Mouse (Mus musculus) lung, postnatal 0 days (tissue): ENCODE data around the gene Adam12. TPM values are rescaled to one million over a fixed set of nuclear protein-coding genes. Genes with fewer than 3 reads are reported as not detected.
A peak's percentile ranks its signal among the peaks of the same experiment; 100 is the strongest.

Source experiments
- ATAC-seq: fragments of 200-750 bp; cut with Nextera tagmentation; 2 replicates; pipeline ENCODE4 v1.8.0; 2017; ENCODE audit warnings: moderate library complexity
- DNase-seq: peaks from one replicate; pipeline ENCODE4 v3.0.0-alpha.2; 2016; ENCODE audit warnings: low spot score
- H3K27ac ChIP-seq: fragments of 300-500 bp; sonication (generic); 2 replicates; pipeline ENCODE4 v1.5.1; 2014; ENCODE audit warnings: antibody characterized with exemption, mild to moderate bottlenecking, low read length, mixed read lengths
- H3K27me3 ChIP-seq: fragments of 300-500 bp; sonication (generic); replicated peaks from 2 replicates; pipeline ENCODE4 v1.6.1; 2014; ENCODE audit warnings: low read length, mixed read lengths; ENCODE audit not compliant: insufficient read depth
- H3K36me3 ChIP-seq: fragments of 300-500 bp; sonication (generic); 2 replicates; pipeline ENCODE4 v1.6.1; 2014; ENCODE audit warnings: low read length, mixed read lengths; ENCODE audit not compliant: insufficient read depth
- H3K4me1 ChIP-seq: fragments of 300-500 bp; sonication (generic); 2 replicates; pipeline ENCODE4 v1.6.1; 2014; ENCODE audit warnings: antibody characterized with exemption, low read depth, low read length, mixed read lengths; ENCODE audit not compliant: insufficient read depth
- H3K4me2 ChIP-seq: fragments of 300-500 bp; sonication (generic); replicated peaks from 2 replicates; pipeline ENCODE4 v1.6.1; 2014; ENCODE audit warnings: low read depth, mild to moderate bottlenecking, low read length, moderate library complexity, mixed read lengths
- H3K4me3 ChIP-seq: fragments of 300-500 bp; sonication (generic); 2 replicates; pipeline ENCODE4 v1.5.1; 2014; ENCODE audit warnings: low read depth, low read length
- H3K9ac ChIP-seq: fragments of 300-500 bp; sonication (generic); replicated peaks from 2 replicates; pipeline ENCODE4 v1.6.1; 2014; ENCODE audit warnings: low read depth, mild to moderate bottlenecking
- H3K9me3 ChIP-seq: fragments of 300-500 bp; sonication (generic); 2 replicates; pipeline ENCODE4 v1.6.1; 2016; ENCODE audit warnings: low read length, mixed read lengths
- CTCF ChIP-seq: IDR thresholded peaks from 2 replicates; pipeline ENCODE4 v1.5.1; 2016; ENCODE audit warnings: antibody characterized with exemption, mild to moderate bottlenecking
- EP300 ChIP-seq: IDR thresholded peaks from 2 replicates; pipeline ENCODE4 v1.6.1; 2016; ENCODE audit warnings: antibody characterized with exemption, mild to moderate bottlenecking, control low read depth
- WGBS: fragments of 180-500 bp; shearing (Covaris S2); extraction: QIAGEN DNeasy Blood & Tissue Kit; methylation state at CpG from one replicate; pipeline ENCODE4 v1.1.7; 2014; 5-methylcytosine and 5-hydroxymethylcytosine counted together
- polyA plus RNA-seq: library from polyadenylated mRNA; unstranded; fragments of >200 nt; fragmentation: Nextera tagmentation; extraction: Ambion mirVana; gene quantifications from 2 replicates; pipeline ENCODE4 v1.2.1, GENCODE M21; 2015

The Adam12 gene
- polyA plus RNA-seq, 1 experiment from 2014 or later, result 2.5 TPM

GRCm38 (mm10) chr7:134113829-134114228 lies 118.1 kb downstream of the Adam12 start:
- Histone ChIP-seq H3K4me3 (no peak overlapping the region), H3K27ac (no peak overlapping the region)
- 72% methylated on average over 6 of the region's 6 CpGs for WGBS

GRCm38 (mm10) chr7:134110116-134110515 lies 121.8 kb downstream of the Adam12 start:
- peak; percentile 44 for DNase-seq
- 53% methylated on average over 1 of the region's 1 CpGs for WGBS
- no peak overlapping the region for H3K27ac ChIP-seq

More at GRCm38 (mm10) chr7:134113829-134114228, 118.1 kb downstream of the Adam12 start:
- Histone ChIP-seq H3K36me3 (no peaks in the 10 kb centered on the region), H3K4me2 (no peak overlapping the region), H3K9me3 (no peaks in the 10 kb centered on the region), H3K4me1 (peaks cover 3% of the 10 kb centered on the region; the same call in 1 of the 2 replicates), H3K27me3 (no peaks in the 10 kb centered on the region), H3K9ac (no peak overlapping the region)
- TF ChIP-seq CTCF (no peak), EP300 (no peak)
- no peak for DNase-seq
- ATAC-seq, result no peak

GRCm38 (mm10) chr7:134107849-134108248 lies 124.1 kb downstream of the Adam12 start:
- Histone ChIP-seq H3K27ac (no peak overlapping the region), H3K9me3 (no peaks in the 10 kb centered on the region), H3K4me1 (no peaks in the 10 kb centered on the region), H3K9ac (no peak overlapping the region), H3K36me3 (no peaks in the 10 kb centered on the region), H3K27me3 (no peaks in the 10 kb centered on the region), H3K4me3 (no peak overlapping the region), H3K4me2 (no peak overlapping the region)
- 73% methylated on average over 3 of the region's 3 CpGs for WGBS
- DNase-seq (no peak), ATAC-seq (no peak)
- TF ChIP-seq CTCF (no peak), EP300 (no peak)

More at GRCm38 (mm10) chr7:134110116-134110515, 121.8 kb downstream of the Adam12 start:
- H3K9ac ChIP-seq, result no peak overlapping the region
- no peaks in the 10 kb centered on the region; the same call in 1 of the 2 replicates for H3K4me1 ChIP-seq
- H3K27me3 ChIP-seq, result no peaks in the 10 kb centered on the region
- no peak for TF ChIP-seq CTCF
- TF ChIP-seq EP300, result no peak; the same call in 1 of the 2 replicates
- H3K4me2 ChIP-seq, result no peak overlapping the region
- H3K36me3 ChIP-seq, result no peaks in the 10 kb centered on the region
- no peak overlapping the region for H3K4me3 ChIP-seq
- no peak for ATAC-seq
- H3K9me3 ChIP-seq, result no peaks in the 10 kb centered on the region

- H3K4me3 ChIP-seq, result no peak overlapping the region
- DNase-seq (no peak), ATAC-seq (no peak)
- no peaks in the 10 kb centered on the region for H3K27me3 ChIP-seq
- H3K4me2 ChIP-seq, result no peak overlapping the region
- no peaks in the 10 kb centered on the region for H3K9me3 ChIP-seq
- H3K27ac ChIP-seq, result no peak overlapping the region
- no peaks in the 10 kb centered on the region for H3K36me3 ChIP-seq
- no peak overlapping the region for H3K9ac ChIP-seq
- 17% methylated on average over 4 of the region's 4 CpGs for WGBS
- TF ChIP-seq EP300, result no peak
- TF ChIP-seq CTCF, result no peak
- peaks cover 4% of the 10 kb centered on the region; the same call in 1 of the 2 replicates for H3K4me1 ChIP-seq
Observed at GRCm38 (mm10) chr7:134099010-134099409, 132.9 kb downstream of the Adam12 start.

- no peak overlapping the region for H3K9ac ChIP-seq
- no peaks in the 10 kb centered on the region for H3K36me3 ChIP-seq
- ATAC-seq (no peak), DNase-seq (no peak)
- WGBS, result 96% methylated on average over 2 of the region's 2 CpGs
- no peak overlapping the region for H3K4me3 ChIP-seq
- no peaks in the 10 kb centered on the region for H3K27me3 ChIP-seq
- no peaks in the 10 kb centered on the region for H3K9me3 ChIP-seq
- H3K4me1 ChIP-seq, result peaks cover 4% of the 10 kb centered on the region; the same call in 1 of the 2 replicates
- no peak overlapping the region for H3K27ac ChIP-seq
- H3K4me2 ChIP-seq, result no peak overlapping the region
- no peak for TF ChIP-seq EP300
- TF ChIP-seq CTCF, result no peak
Observed at GRCm38 (mm10) chr7:134097861-134098260, 134.1 kb downstream of the Adam12 start.

GRCm38 (mm10) chr7:134093871-134094270 lies 138.1 kb downstream of the Adam12 start:
- no peak overlapping the region for H3K4me3 ChIP-seq
- 41% methylated on average over 2 of the region's 2 CpGs for WGBS
- H3K4me1 ChIP-seq, result peaks cover 5% of the 10 kb centered on the region; the same call in 1 of the 2 replicates
- no peak overlapping the region for H3K9ac ChIP-seq
- no peak for TF ChIP-seq CTCF
- TF ChIP-seq EP300, result no peak
- no peak overlapping the region for H3K27ac ChIP-seq
- no peaks in the 10 kb centered on the region for H3K36me3 ChIP-seq
- H3K9me3 ChIP-seq, result no peaks in the 10 kb centered on the region
- no peaks in the 10 kb centered on the region for H3K27me3 ChIP-seq
- H3K4me2 ChIP-seq, result no peak overlapping the region
- no peak for ATAC-seq
- no peak for DNase-seq

GRCm38 (mm10) chr7:134090764-134091163 lies 141.2 kb downstream of the Adam12 start:
- H3K4me2 ChIP-seq, result no peak overlapping the region
- no peaks in the 10 kb centered on the region for H3K9me3 ChIP-seq
- H3K4me3 ChIP-seq, result no peak overlapping the region
- no peaks in the 10 kb centered on the region for H3K27me3 ChIP-seq
- H3K27ac ChIP-seq, result no peak overlapping the region
- peak; percentile 23 for DNase-seq
- TF ChIP-seq EP300, result no peak
- no peak for TF ChIP-seq CTCF
- H3K9ac ChIP-seq, result no peak overlapping the region
- H3K4me1 ChIP-seq, result 0 out of 2 replicates have a peak, but pooled peaks cover 3% of the 10 kb centered on the region
- ATAC-seq, result no peak; the same call in 1 of the 2 replicates
- no peaks in the 10 kb centered on the region for H3K36me3 ChIP-seq
- 30% methylated on average over 3 of the region's 3 CpGs for WGBS
